ENCODE assay signal across 8 mouse cellular contexts in genomic region chr17:72836158-72837115, GRCm38 (mm10). TPM values are rescaled to one million over a fixed set of nuclear protein-coding genes. Genes with fewer than 3 reads are reported as not detected.
DNase-seq lines count a peak whose midpoint lies in the region; ATAC-seq lines count a peak whose summit lies in the region.

TSS of gene Ypel5 (plus strand) at chr17:72836453.

- H3K27me3 ChIP-seq in heart, embryonic 14.5 days (ENCODE audit: control insufficient read depth, insufficient read depth, low read length), result no peaks in the 10 kb centered on the region
- 0 out of 2 replicates have a peak, but pooled peaks cover 3% of the 10 kb centered on the region for H3K27me3 ChIP-seq in liver, embryonic 13.5 days
- H3K27me3 ChIP-seq in stomach, embryonic 16.5 days (ENCODE audit: control insufficient read depth, insufficient read depth, low read length), result no peaks in the 10 kb centered on the region

- H3K27ac ChIP-seq in heart, embryonic 14.5 days (replicated peaks in 1 of 2; ENCODE audit: control insufficient read depth in 1 of 2, insufficient read depth in 1 of 2, low read depth in 2 of 2, low read length in 2 of 2), result peak within 1 kb of the TSS; percentile 96 to 99
- H3K27ac ChIP-seq in liver, embryonic 13.5 days, result peak within 1 kb of the TSS; percentile 99
- H3K27ac ChIP-seq in stomach, embryonic 16.5 days (ENCODE audit: low read length), result peak within 1 kb of the TSS; percentile 99

- peaks cover 15% of the 10 kb centered on the region for H3K36me3 ChIP-seq in heart, embryonic 14.5 days (ENCODE audit: control insufficient read depth, insufficient read depth, low read length)
- H3K36me3 ChIP-seq in liver, embryonic 13.5 days, result peaks cover 10% of the 10 kb centered on the region
- H3K36me3 ChIP-seq in stomach, embryonic 16.5 days (ENCODE audit: control insufficient read depth, insufficient read depth, low read length), result no peaks in the 10 kb centered on the region

- peak within 1 kb of the TSS; percentile 76 for H3K4me2 ChIP-seq in heart, embryonic 14.5 days (ENCODE audit: low read length)
- H3K4me2 ChIP-seq in liver, embryonic 13.5 days, result peak within 1 kb of the TSS; percentile 86
- peak within 1 kb of the TSS; percentile 72 for H3K4me2 ChIP-seq in stomach, embryonic 16.5 days (ENCODE audit: low read depth, low read length)

- ATAC-seq in CD4-positive, CD25-positive, alpha-beta regulatory T cell, adult 4 months, result peak; percentile 88
- peak; percentile 98 for ATAC-seq in heart, embryonic 14.5 days (ENCODE audit: insufficient number of reproducible peaks, insufficient read depth, low FRiP score, low read depth)
- peak; percentile 94 for ATAC-seq in liver, embryonic 13.5 days (ENCODE audit: low read depth)
- ATAC-seq in stomach, embryonic 16.5 days (ENCODE audit: insufficient read depth, low FRiP score), result peak; percentile 98

- no peaks in the 10 kb centered on the region for H3K9me3 ChIP-seq in heart, embryonic 14.5 days (ENCODE audit: control insufficient read depth, low read length)
- no peaks in the 10 kb centered on the region for H3K9me3 ChIP-seq in liver, embryonic 13.5 days (replicated peaks)
- no peaks in the 10 kb centered on the region for H3K9me3 ChIP-seq in stomach, embryonic 16.5 days (replicated peaks; ENCODE audit: control insufficient read depth, low read length)

- DNase-seq in c-Kit-negative CD71-positive TER-119-positive erythroid progenitor cells, embryonic 14.5 days (ENCODE audit: low read depth, low spot score), result peak; percentile 98
- DNase-seq in fibroblast of lung, adult 2 months (ENCODE audit: low read depth), result peak; percentile 99
- DNase-seq in kidney, postnatal 14 days, result peak; percentile 99
- peak; percentile 98 for DNase-seq in liver, embryonic 13.5 days
- peak; percentile 98 for DNase-seq in neural tube, embryonic 10.5 days (ENCODE audit: extremely low spot score, low spot score)

- H3K9ac ChIP-seq in heart, embryonic 14.5 days (ENCODE audit: low read length), result peak within 1 kb of the TSS; percentile 99
- peak within 1 kb of the TSS; percentile 98 for H3K9ac ChIP-seq in liver, embryonic 13.5 days
- peak within 1 kb of the TSS; percentile 99 for H3K9ac ChIP-seq in stomach, embryonic 16.5 days (ENCODE audit: low read length)

- WGBS in heart, embryonic 14.5 days, result under 1% methylated on average over 76 of the region's 93 CpGs
- WGBS in liver, embryonic 13.5 days (ENCODE audit: insufficient replicate concordance), result under 1% methylated on average over 66 of the region's 93 CpGs
- under 1% methylated on average over 84 of the region's 93 CpGs for WGBS in stomach, embryonic 16.5 days

- peaks cover 0 to 13% of the 10 kb centered on the region in 2 experiments; a peak in 2 of 4 replicates for H3K4me1 ChIP-seq in heart, embryonic 14.5 days (ENCODE audit: control insufficient read depth in 2 of 2, insufficient read depth in 2 of 2, low read length in 2 of 2)
- H3K4me1 ChIP-seq in liver, embryonic 13.5 days (replicated peaks), result peaks cover 25% of the 10 kb centered on the region
- peaks cover 10% of the 10 kb centered on the region for H3K4me1 ChIP-seq in stomach, embryonic 16.5 days (ENCODE audit: control insufficient read depth, insufficient read depth, low read length)

- peak within 1 kb of the TSS; percentile 96 to 99 for H3K4me3 ChIP-seq in heart, embryonic 14.5 days (ENCODE audit: control insufficient read depth in 1 of 2, insufficient read depth in 1 of 2, low read depth in 1 of 2, low read length in 2 of 2)
- H3K4me3 ChIP-seq in liver, embryonic 13.5 days (replicated peaks), result peak within 1 kb of the TSS; percentile 88
- H3K4me3 ChIP-seq in stomach, embryonic 16.5 days (replicated peaks; ENCODE audit: low read length), result peak within 1 kb of the TSS; percentile 99

RNA-seq across cellular contexts. Expression of gene Ypel5, which starts in this region (rescaled TPM):
- 10 to 100 TPM; 70.4 to 82.8 TPM for polyA plus RNA-seq in CD4-positive, CD25-positive, alpha-beta regulatory T cell, adult 4 months (2017; shearing (Covaris generic))
- polyA plus RNA-seq in heart, embryonic 14.5 days (2014; fragmentation: Nextera tagmentation; extraction: Ambion mirVana), result 68.6 and 74.3 TPM in 2 replicates
- polyA plus RNA-seq in liver, embryonic 13.5 days (2015; fragmentation: Nextera tagmentation; extraction: Ambion mirVana), result 79.4 and 92.9 TPM in 2 replicates
- 44.3 and 45.8 TPM in 2 replicates for polyA plus RNA-seq in stomach, embryonic 16.5 days (2015; fragmentation: Nextera tagmentation; extraction: Ambion mirVana)

Comparison
In these comparisons a context has a peak if more than half of its experiments do, and no peak if none do; other contexts are left out.
1. Peak in every context shown above with its lines: DNase-seq, ATAC-seq, H3K4me3 ChIP-seq and H3K27ac ChIP-seq.